Mouse (Mus musculus): ENCODE measurements around the gene Tmem121b. TPM values are rescaled to one million over a fixed set of nuclear protein-coding genes. Genes with fewer than 3 reads are reported as not detected.

Gene Tmem121b
- total and polyA plus RNA-seq, 2 experiments from 2014 or later = 2.5 to 25.9 TPM

DNA sequence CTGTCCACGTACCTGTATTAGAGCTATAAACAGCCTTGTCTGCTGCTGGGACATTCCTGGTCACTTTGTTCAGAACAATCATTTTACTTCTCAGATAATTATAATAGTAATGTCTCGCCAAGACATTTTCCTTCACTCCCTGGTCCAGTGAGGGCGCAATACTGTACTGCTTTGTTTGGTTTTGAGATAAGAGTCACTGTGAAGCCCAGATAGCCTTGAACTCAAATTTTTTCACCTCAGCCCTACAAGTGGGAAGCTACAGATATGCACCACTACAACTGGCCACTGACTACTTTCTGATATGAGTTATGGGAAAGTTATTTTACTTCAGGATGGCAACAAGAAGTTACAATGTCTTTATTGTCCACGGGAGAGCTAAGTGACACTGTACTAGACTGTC lies 22.8 kb upstream of the Tmem121b start:
- H3K4me1 ChIP-seq (ENCODE audit: insufficient read depth, low read length) = no peaks in the 10 kb centered on the region
- ATAC-seq = no peak
- H3K9ac ChIP-seq (replicated peaks; ENCODE audit: low read length) = no peak overlapping the region
- no peaks in the 10 kb centered on the region for H3K27me3 ChIP-seq (ENCODE audit: insufficient read depth, low read length)
- H3K27ac ChIP-seq = no peak overlapping the region
- 95% methylated on average over 4 of the region's 4 CpGs for WGBS
- DNase-seq (ENCODE audit: low spot score) = no peak
- H3K36me3 ChIP-seq (ENCODE audit: insufficient read depth, low read length) = peaks cover 29% of the 10 kb centered on the region
- no peak overlapping the region for H3K4me3 ChIP-seq (ENCODE audit: low read length)
- no peak overlapping the region for H3K4me2 ChIP-seq (ENCODE audit: low read depth, low read length)
- no peaks in the 10 kb centered on the region for H3K9me3 ChIP-seq (ENCODE audit: low read length)
- TF ChIP-seq CTCF (IDR thresholded peaks at IDR 0.05; ENCODE audit: low read depth) = no peak

- Histone ChIP-seq H3K9me3 (ENCODE audit: low read length) (no peaks in the 10 kb centered on the region), H3K4me2 (ENCODE audit: low read depth, low read length) (no peak overlapping the region), H3K9ac (replicated peaks; ENCODE audit: low read length) (no peak overlapping the region), H3K36me3 (ENCODE audit: insufficient read depth, low read length) (peaks cover 24% of the 10 kb centered on the region), H3K4me1 (ENCODE audit: insufficient read depth, low read length) (no peaks in the 10 kb centered on the region), H3K27me3 (ENCODE audit: insufficient read depth, low read length) (no peaks in the 10 kb centered on the region), H3K27ac (no peak overlapping the region), H3K4me3 (ENCODE audit: low read length) (no peak overlapping the region)
- DNase-seq (ENCODE audit: low spot score) (no peak), ATAC-seq (no peak)
- WGBS = 92% methylated on average over 6 of the region's 6 CpGs
- TF ChIP-seq CTCF (IDR thresholded peaks at IDR 0.05; ENCODE audit: low read depth) = no peak
These were observed 17.6 kb upstream of the Tmem121b start for GRCm38 (mm10) chr6:120511212-120511611.

DNA sequence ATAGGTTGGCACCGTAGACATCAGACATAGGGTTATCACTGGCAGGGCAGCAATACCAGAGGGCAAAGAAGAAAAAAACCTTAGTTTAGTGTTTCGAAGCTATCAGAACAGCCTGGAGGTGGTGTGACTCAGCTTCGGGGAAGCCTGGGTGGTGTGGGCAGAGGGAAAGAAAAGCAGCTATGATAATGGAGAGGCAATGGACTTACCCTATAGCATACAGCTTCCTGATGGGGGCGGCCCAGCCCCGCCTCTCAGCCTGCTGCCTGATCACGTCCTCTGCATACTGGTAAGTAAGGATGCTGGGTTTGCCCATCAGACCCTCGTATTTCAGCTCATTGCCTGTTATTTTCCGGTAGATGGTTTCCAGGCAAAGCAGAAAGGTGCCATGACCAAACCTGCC lies 16.8 kb upstream of the Tmem121b start:
- Histone ChIP-seq H3K36me3 (ENCODE audit: insufficient read depth, low read length) (peaks cover 24% of the 10 kb centered on the region), H3K9ac (replicated peaks; ENCODE audit: low read length) (no peak overlapping the region), H3K4me1 (ENCODE audit: insufficient read depth, low read length) (no peaks in the 10 kb centered on the region), H3K27me3 (ENCODE audit: insufficient read depth, low read length) (no peaks in the 10 kb centered on the region), H3K27ac (no peak overlapping the region), H3K4me2 (ENCODE audit: low read depth, low read length) (no peak overlapping the region), H3K4me3 (ENCODE audit: low read length) (no peak overlapping the region), H3K9me3 (ENCODE audit: low read length) (no peaks in the 10 kb centered on the region)
- no peak for TF ChIP-seq CTCF (IDR thresholded peaks at IDR 0.05; ENCODE audit: low read depth)
- DNase-seq (ENCODE audit: low spot score) (no peak), ATAC-seq (no peak)
- WGBS = 91% methylated on average over 8 of the region's 8 CpGs

DNA sequence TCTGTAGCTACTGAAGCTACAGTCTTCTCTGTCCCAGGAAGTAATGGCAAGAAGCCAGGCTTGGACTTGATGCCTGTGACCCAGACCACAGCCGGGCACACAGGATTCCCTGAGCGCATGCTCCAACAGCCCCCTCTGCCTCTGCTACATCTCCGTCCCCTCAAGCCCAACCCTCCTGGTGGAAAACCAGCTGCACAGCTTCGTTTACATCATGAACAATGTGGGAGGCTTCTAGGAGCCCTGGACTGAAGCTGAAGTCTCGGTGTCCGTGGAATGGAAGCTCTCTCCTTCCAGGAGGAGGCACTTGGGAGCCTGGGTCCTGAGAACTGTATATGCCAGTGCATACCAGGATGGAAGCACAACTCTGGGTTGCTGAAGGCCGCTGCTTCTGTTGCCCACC lies 16.4 kb upstream of the Tmem121b start:
- 80% methylated on average over 7 of the region's 7 CpGs for WGBS
- TF ChIP-seq CTCF (IDR thresholded peaks at IDR 0.05; ENCODE audit: low read depth) = no peak
- no peak for DNase-seq (ENCODE audit: low spot score)
- no peak for ATAC-seq
- no peaks in the 10 kb centered on the region for H3K4me1 ChIP-seq (ENCODE audit: insufficient read depth, low read length)
- H3K9ac ChIP-seq (replicated peaks; ENCODE audit: low read length) = no peak overlapping the region
- no peaks in the 10 kb centered on the region for H3K27me3 ChIP-seq (ENCODE audit: insufficient read depth, low read length)
- peaks cover 24% of the 10 kb centered on the region for H3K36me3 ChIP-seq (ENCODE audit: insufficient read depth, low read length)
- no peaks in the 10 kb centered on the region for H3K9me3 ChIP-seq (ENCODE audit: low read length)
- no peak overlapping the region for H3K4me2 ChIP-seq (ENCODE audit: low read depth, low read length)
- no peak overlapping the region for H3K4me3 ChIP-seq (ENCODE audit: low read length)
- H3K27ac ChIP-seq = no peak overlapping the region

- Histone ChIP-seq H3K27me3 (ENCODE audit: insufficient read depth, low read length) (no peaks in the 10 kb centered on the region), H3K4me1 (ENCODE audit: insufficient read depth, low read length) (no peaks in the 10 kb centered on the region), H3K4me3 (ENCODE audit: low read length) (no peak overlapping the region), H3K4me2 (ENCODE audit: low read depth, low read length) (no peak overlapping the region), H3K9me3 (ENCODE audit: low read length) (no peaks in the 10 kb centered on the region), H3K27ac (no peak overlapping the region), H3K36me3 (ENCODE audit: insufficient read depth, low read length) (peaks cover 17% of the 10 kb centered on the region), H3K9ac (replicated peaks; ENCODE audit: low read length) (no peak overlapping the region)
- 85% methylated on average over 4 of the region's 4 CpGs for WGBS
- DNase-seq (ENCODE audit: low spot score) = no peak
- no peak for TF ChIP-seq CTCF (IDR thresholded peaks at IDR 0.05; ENCODE audit: low read depth)
- no peak for ATAC-seq
These were observed 15.0 kb upstream of the Tmem121b start for GRCm38 (mm10) chr6:120508645-120509044.

DNA sequence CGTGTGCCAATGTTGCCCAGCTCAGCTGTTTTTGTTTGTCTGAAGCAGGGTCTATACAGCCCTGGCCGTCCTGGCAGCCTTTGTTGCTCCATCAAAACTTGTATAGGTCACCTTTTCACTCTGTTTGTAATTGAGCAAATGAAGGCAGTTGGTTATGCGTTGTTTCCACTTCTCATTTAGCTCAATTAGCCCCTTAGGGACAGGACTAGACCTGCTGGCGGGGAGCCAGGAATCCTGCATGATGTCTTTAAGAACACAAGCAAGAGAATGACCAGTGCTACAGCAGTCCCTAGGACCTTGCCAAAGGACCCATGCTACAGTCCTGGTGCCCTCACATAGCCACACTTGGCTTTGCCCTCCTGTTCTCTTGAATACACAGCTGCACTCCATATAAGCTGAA lies 11.9 kb upstream of the Tmem121b start:
- Histone ChIP-seq H3K4me1 (ENCODE audit: insufficient read depth, low read length) (no peaks in the 10 kb centered on the region), H3K36me3 (ENCODE audit: insufficient read depth, low read length) (peaks cover 9% of the 10 kb centered on the region), H3K27me3 (ENCODE audit: insufficient read depth, low read length) (no peaks in the 10 kb centered on the region), H3K9me3 (ENCODE audit: low read length) (no peaks in the 10 kb centered on the region), H3K9ac (replicated peaks; ENCODE audit: low read length) (no peak overlapping the region), H3K4me2 (ENCODE audit: low read depth, low read length) (no peak overlapping the region), H3K27ac (no peak overlapping the region), H3K4me3 (ENCODE audit: low read length) (no peak overlapping the region)
- no peak for TF ChIP-seq CTCF (IDR thresholded peaks at IDR 0.05; ENCODE audit: low read depth)
- 43% methylated on average over 4 of the region's 4 CpGs for WGBS
- ATAC-seq (peak; percentile 30; the same call in 1 of the 2 replicates), DNase-seq (ENCODE audit: low spot score) (peak; percentile 64)

DNA sequence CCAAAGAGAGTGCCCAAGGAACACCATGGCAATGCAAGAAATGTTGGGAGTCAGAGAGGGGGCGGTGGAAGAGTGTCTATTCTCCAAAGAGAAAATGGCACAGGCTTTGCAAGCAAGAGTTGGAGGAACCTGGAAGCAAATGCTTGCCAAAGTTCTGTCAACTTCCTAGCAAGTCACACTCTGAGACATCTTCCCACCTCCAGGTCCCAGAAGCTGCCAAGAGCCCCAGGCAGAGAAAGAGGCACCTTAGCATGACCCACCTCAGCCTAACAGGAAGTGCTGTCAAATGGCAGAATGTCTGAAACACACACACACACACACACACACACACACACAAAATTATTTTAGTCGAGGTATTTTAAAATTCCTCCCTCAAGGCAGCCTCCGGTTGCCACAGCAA lies 10.4 kb upstream of the Tmem121b start:
- no peak overlapping the region for H3K4me2 ChIP-seq (ENCODE audit: low read depth, low read length)
- no peak overlapping the region for H3K27ac ChIP-seq
- TF ChIP-seq CTCF (IDR thresholded peaks at IDR 0.05; ENCODE audit: low read depth) = no peak
- no peaks in the 10 kb centered on the region for H3K4me1 ChIP-seq (ENCODE audit: insufficient read depth, low read length)
- no peak overlapping the region for H3K9ac ChIP-seq (replicated peaks; ENCODE audit: low read length)
- H3K4me3 ChIP-seq (ENCODE audit: low read length) = no peak overlapping the region
- DNase-seq (ENCODE audit: low spot score) = no peak
- 71% methylated on average over 3 of the region's 3 CpGs for WGBS
- H3K9me3 ChIP-seq (ENCODE audit: low read length) = no peaks in the 10 kb centered on the region
- H3K36me3 ChIP-seq (ENCODE audit: insufficient read depth, low read length) = no peaks in the 10 kb centered on the region; the same call in 1 of the 2 replicates
- ATAC-seq = no peak
- no peaks in the 10 kb centered on the region for H3K27me3 ChIP-seq (ENCODE audit: insufficient read depth, low read length)

All from hindbrain, postnatal 0 days (tissue).